Mouse (Mus musculus) limb, embryonic 14.5 days (tissue): ENCODE measurements around the gene Pum3. TPM values are rescaled to one million over a fixed set of nuclear protein-coding genes. Genes with fewer than 3 reads are reported as not detected.

Experiments
- ATAC-seq: fragments of 200-750 bp; cut with Nextera tagmentation; 2 replicates; pipeline ENCODE4 v1.8.0; 2017; ENCODE audit warnings: low read depth, moderate number of reproducible peaks, moderate TSS enrichment; ENCODE audit not compliant: low FRiP score
- DNase-seq: peaks from one replicate; pipeline ENCODE4 v3.0.0-alpha.2; 2015; ENCODE audit warnings: low spot score
- H3K27ac ChIP-seq: fragments of 300-500 bp; sonication (generic); replicated peaks from 2 replicates; pipeline ENCODE4 v1.5.1; 2014; ENCODE audit warnings: low read depth, mild to moderate bottlenecking, low read length, moderate library complexity, mixed read lengths
- H3K27me3 ChIP-seq: fragments of 300-500 bp; sonication (generic); 2 replicates; pipeline ENCODE4 v1.6.1; 2014; ENCODE audit warnings: low read length, mixed read lengths; ENCODE audit not compliant: control insufficient read depth, insufficient read depth
- H3K36me3 ChIP-seq: fragments of 300-500 bp; sonication (generic); 2 replicates; pipeline ENCODE4 v1.6.1; 2014; ENCODE audit warnings: mild to moderate bottlenecking, low read length, moderate library complexity, mixed read lengths; ENCODE audit not compliant: control insufficient read depth, insufficient read depth
- H3K4me1 ChIP-seq: fragments of 300-500 bp; sonication (generic); 2 replicates; pipeline ENCODE4 v1.6.1; 2014; ENCODE audit warnings: antibody characterized with exemption, low read length, mixed read lengths; ENCODE audit not compliant: control insufficient read depth, insufficient read depth
- H3K4me2 ChIP-seq: fragments of 300-500 bp; sonication (generic); replicated peaks from 2 replicates; pipeline ENCODE4 v1.6.1; 2014; ENCODE audit warnings: low read depth, mild to moderate bottlenecking, low read length, moderate library complexity; ENCODE audit not compliant: severe bottlenecking
- H3K4me3 ChIP-seq: fragments of 300-500 bp; sonication (generic); replicated peaks from 2 replicates; pipeline ENCODE4 v1.5.1; 2014; ENCODE audit warnings: low read length
- H3K9ac ChIP-seq: fragments of 300-500 bp; sonication (generic); 2 replicates; pipeline ENCODE4 v1.6.1; 2014; ENCODE audit warnings: mild to moderate bottlenecking, low read depth, low read length, moderate library complexity; ENCODE audit not compliant: severe bottlenecking
- H3K9me3 ChIP-seq: fragments of 300-500 bp; sonication (generic); 2 replicates; pipeline ENCODE4 v1.6.1; 2016; ENCODE audit warnings: low read length; ENCODE audit not compliant: control insufficient read depth
- POLR2A ChIP-seq: fragments of 200-500 bp; IDR thresholded peaks from 2 replicates; pipeline ENCODE4 v1.8.0; 2012; ENCODE audit warnings: inconsistent platforms, mild to moderate bottlenecking, moderate library complexity, borderline replicate concordance; ENCODE audit not compliant: insufficient read depth, insufficient read length; ENCODE audit errors: extremely low read depth
- WGBS: fragments of 180-500 bp; shearing (Covaris S2); extraction: QIAGEN DNeasy Blood & Tissue Kit; methylation state at CpG from one replicate; pipeline ENCODE4 v1.1.7; 2014; 5-methylcytosine and 5-hydroxymethylcytosine counted together
- polyA plus RNA-seq, 2 experiments: library from polyadenylated mRNA; depleted of rRNA in 1 of 2; stranded (reverse) in 1 of 2; unstranded in 1 of 2; fragments of >200 nt; fragmentation: Nextera tagmentation in 1 of 2; extraction: Ambion mirVana in 1 of 2; gene quantifications; 2 replicates each; pipeline versions ENCODE4 v1.2.1 to v1.2.3; 2012 to 2014

Gene Pum3
- polyA plus RNA-seq, 2 experiments, result 30.6 to 64.2 TPM

GRCm38 (mm10) chr19:27426451-27426850 lies 3.2 kb downstream of the Pum3 start:
- Histone ChIP-seq H3K27ac (no peak overlapping the region), H3K4me1 (peaks cover 12% of the 10 kb centered on the region), H3K4me3 (no peak overlapping the region), H3K9ac (no peak overlapping the region), H3K36me3 (peaks cover 41% of the 10 kb centered on the region), H3K9me3 (no peaks in the 10 kb centered on the region), H3K27me3 (no peaks in the 10 kb centered on the region), H3K4me2 (no peak overlapping the region)
- no peak for TF ChIP-seq POLR2A
- ATAC-seq (no peak), DNase-seq (peak; percentile 22)
- 82% methylated on average over 1 of the region's 1 CpGs for WGBS

- H3K4me3 ChIP-seq, result no peak overlapping the region
- no peak overlapping the region for H3K4me2 ChIP-seq
- no peaks in the 10 kb centered on the region for H3K27me3 ChIP-seq
- ATAC-seq, result no peak
- peaks cover 48% of the 10 kb centered on the region for H3K36me3 ChIP-seq
- WGBS, result 52% methylated on average over 7 of the region's 7 CpGs
- no peak for TF ChIP-seq POLR2A
- H3K4me1 ChIP-seq, result peaks cover 5% of the 10 kb centered on the region
- H3K9ac ChIP-seq, result no peak overlapping the region
- no peak overlapping the region for H3K27ac ChIP-seq
- H3K9me3 ChIP-seq, result no peaks in the 10 kb centered on the region
- peak; percentile 22 for DNase-seq
These were observed 4.0 kb downstream of the Pum3 start for GRCm38 (mm10) chr19:27425656-27426055.

- ATAC-seq, result no peak
- no peak overlapping the region for H3K9ac ChIP-seq
- 92% methylated on average over 4 of the region's 4 CpGs for WGBS
These were observed 12.2 kb downstream of the Pum3 start for GRCm38 (mm10) chr19:27417375-27417774.

GRCm38 (mm10) chr19:27416569-27416968 lies 13.1 kb downstream of the Pum3 start:
- Histone ChIP-seq H3K9me3 (no peaks in the 10 kb centered on the region), H3K4me3 (no peak overlapping the region), H3K9ac (no peak overlapping the region), H3K36me3 (peaks cover 85% of the 10 kb centered on the region), H3K4me2 (no peak overlapping the region), H3K4me1 (no peaks in the 10 kb centered on the region), H3K27ac (no peak overlapping the region), H3K27me3 (no peaks in the 10 kb centered on the region)
- 38% methylated on average over 11 of the region's 11 CpGs for WGBS
- no peak for TF ChIP-seq POLR2A
- ATAC-seq (no peak), DNase-seq (no peak)

More at GRCm38 (mm10) chr19:27417375-27417774, 12.2 kb downstream of the Pum3 start:
- H3K36me3 ChIP-seq, result peaks cover 86% of the 10 kb centered on the region
- H3K9me3 ChIP-seq, result no peaks in the 10 kb centered on the region
- no peak for DNase-seq
- H3K4me1 ChIP-seq, result no peaks in the 10 kb centered on the region
- no peak for TF ChIP-seq POLR2A
- no peak overlapping the region for H3K4me2 ChIP-seq
- H3K4me3 ChIP-seq, result no peak overlapping the region
- no peak overlapping the region for H3K27ac ChIP-seq
- no peaks in the 10 kb centered on the region for H3K27me3 ChIP-seq

- H3K27ac ChIP-seq, result no peak overlapping the region
- no peak for TF ChIP-seq POLR2A
- 90% methylated on average over 4 of the region's 4 CpGs for WGBS
- DNase-seq, result no peak
- no peak for ATAC-seq
- no peaks in the 10 kb centered on the region for H3K4me1 ChIP-seq
- no peak overlapping the region for H3K9ac ChIP-seq
- no peak overlapping the region for H3K4me3 ChIP-seq
- H3K9me3 ChIP-seq, result no peaks in the 10 kb centered on the region
- no peaks in the 10 kb centered on the region for H3K27me3 ChIP-seq
- H3K4me2 ChIP-seq, result no peak overlapping the region
- peaks cover 61% of the 10 kb centered on the region for H3K36me3 ChIP-seq
These were observed 18.3 kb downstream of the Pum3 start for GRCm38 (mm10) chr19:27411340-27411739.

- H3K9me3 ChIP-seq, result no peaks in the 10 kb centered on the region
- no peaks in the 10 kb centered on the region for H3K4me1 ChIP-seq
- H3K27me3 ChIP-seq, result no peaks in the 10 kb centered on the region
- H3K36me3 ChIP-seq, result peaks cover 55% of the 10 kb centered on the region
- H3K4me3 ChIP-seq, result no peak overlapping the region
- 85% methylated on average over 4 of the region's 4 CpGs for whole genome bisulfite sequencing
- no peak overlapping the region for H3K4me2 ChIP-seq
- no peak for DNase-seq
- no peak for ATAC-seq
- TF ChIP-seq POLR2A, result no peak
- no peak overlapping the region for H3K9ac ChIP-seq
- no peak overlapping the region for H3K27ac ChIP-seq
These were observed 18.9 kb downstream of the Pum3 start for GRCm38 (mm10) chr19:27410751-27411150.
